ENCODE assay signal across 17 mouse cellular contexts in the genomic region with DNA sequence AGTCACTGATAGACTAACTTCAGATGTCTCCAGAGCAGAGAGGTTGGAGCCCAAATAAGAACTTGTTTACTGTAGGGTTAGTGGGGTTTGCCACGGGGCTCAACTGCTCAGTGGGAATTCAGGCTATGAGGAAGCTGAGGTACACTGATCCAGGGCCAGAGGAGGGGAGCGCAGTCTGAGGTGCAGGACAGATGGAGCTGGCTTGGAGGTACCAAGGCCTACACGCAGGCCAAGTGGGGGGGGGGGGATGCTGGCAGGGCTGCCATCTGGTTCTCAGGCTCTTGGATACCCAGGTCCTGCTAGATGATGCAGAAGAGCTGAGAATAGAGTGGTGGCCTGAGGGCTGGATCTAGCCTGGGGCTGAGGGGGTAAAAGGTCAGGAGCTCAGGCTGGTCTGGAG.
DNase-seq lines count a peak whose midpoint lies in the region.
"Had no signal": no experiment of that assay in that cellular context is flagged by ENCODE, and none has a peak within 500 bp of the region (broad histone marks: within the 10 kb centered on the region; RNA-seq: fewer than 3 reads in every experiment).

No protein-coding gene starts in this region.

- intact Hi-C loops in left cerebral cortex, postnatal 4 days (cut with DNase I) = no loop called here
- intact Hi-C loops in left cerebral cortex, postnatal 25 days (cut with DNase I) = no loop called here

- peak; percentile 57 for DNase-seq in left cerebral cortex, postnatal 4 days
- no peak for DNase-seq in left cerebral cortex, postnatal 25 days (ENCODE audit: low spot score in 2 of 2)
- DNase-seq in cerebellum, adult 11 months = peak; percentile 59
- peak; percentile 62 to 78 for DNase-seq in cerebellum, adult 18-20 months
- peak; percentile 56 to 77 for DNase-seq in cerebellum, postnatal 10 days
- DNase-seq in yolk sac, embryonic 10.5 days (ENCODE audit: low spot score) = no peak
- no peak for DNase-seq in urinary bladder, adult 2 months (ENCODE audit: low spot score)
- no peak for DNase-seq in liver
- DNase-seq: B cell, adult 2 months; heart, adult 2 months; heart, postnatal 4 days; kidney, adult 11 months; kidney, postnatal 14 days; layer of hippocampus, adult 9-11 months; lung, adult 2 months; thymus, adult 2 months; thymus, postnatal 4 days had no signal

Comparison
In these comparisons a context has a peak if more than half of its experiments do, and no peak if none do; other contexts are left out.
1. DNase-seq: peak in left cerebral cortex, postnatal 4 days (single experiment), cerebellum, adult 11 months (single experiment), cerebellum, adult 18-20 months (2 of 2) and cerebellum, postnatal 10 days (2 of 2); none in left cerebral cortex, postnatal 25 days (0 of 2), yolk sac, embryonic 10.5 days (single experiment), urinary bladder, adult 2 months (single experiment) and liver (single experiment).